Mouse (Mus musculus): ENCODE results near the gene Glis3.

DNA sequence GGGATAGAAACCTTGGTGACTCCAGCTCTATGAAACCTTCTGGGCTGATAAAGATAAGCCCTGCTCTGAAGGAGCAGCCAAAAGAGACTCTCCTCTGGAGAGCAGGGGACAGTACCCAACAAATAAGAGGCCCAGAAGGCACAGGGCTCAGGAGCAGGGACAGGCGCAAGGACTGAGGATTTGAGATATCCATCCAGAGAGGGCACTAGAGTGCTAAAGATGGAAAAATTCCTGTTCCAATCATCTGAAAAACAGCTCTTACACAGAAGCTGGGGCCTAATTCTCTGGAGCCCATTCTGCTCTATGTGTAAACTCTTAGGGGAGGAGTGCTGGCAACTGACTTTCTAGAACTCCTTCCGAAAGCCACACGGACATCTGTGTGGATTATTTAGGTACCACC lies 287.0 kb downstream of the Glis3 start:
- TF ChIP-seq CTCF (IDR thresholded peaks at IDR 0.05): peak; percentile 22; the same call in 1 of the 2 replicates
- no peak for TF ChIP-seq EP300 (IDR thresholded peaks at IDR 0.05)
